Mouse (Mus musculus): Measurements from ENCODE around the gene Kcnab1. TPM values are rescaled to one million over a fixed set of nuclear protein-coding genes. Genes with fewer than 3 reads are reported as not detected.

Kcnab1 gene
- polyA plus RNA-seq (2015; fragmentation: Nextera tagmentation; extraction: Ambion mirVana): 0.18 and 0.25 TPM in 2 replicates

DNA sequence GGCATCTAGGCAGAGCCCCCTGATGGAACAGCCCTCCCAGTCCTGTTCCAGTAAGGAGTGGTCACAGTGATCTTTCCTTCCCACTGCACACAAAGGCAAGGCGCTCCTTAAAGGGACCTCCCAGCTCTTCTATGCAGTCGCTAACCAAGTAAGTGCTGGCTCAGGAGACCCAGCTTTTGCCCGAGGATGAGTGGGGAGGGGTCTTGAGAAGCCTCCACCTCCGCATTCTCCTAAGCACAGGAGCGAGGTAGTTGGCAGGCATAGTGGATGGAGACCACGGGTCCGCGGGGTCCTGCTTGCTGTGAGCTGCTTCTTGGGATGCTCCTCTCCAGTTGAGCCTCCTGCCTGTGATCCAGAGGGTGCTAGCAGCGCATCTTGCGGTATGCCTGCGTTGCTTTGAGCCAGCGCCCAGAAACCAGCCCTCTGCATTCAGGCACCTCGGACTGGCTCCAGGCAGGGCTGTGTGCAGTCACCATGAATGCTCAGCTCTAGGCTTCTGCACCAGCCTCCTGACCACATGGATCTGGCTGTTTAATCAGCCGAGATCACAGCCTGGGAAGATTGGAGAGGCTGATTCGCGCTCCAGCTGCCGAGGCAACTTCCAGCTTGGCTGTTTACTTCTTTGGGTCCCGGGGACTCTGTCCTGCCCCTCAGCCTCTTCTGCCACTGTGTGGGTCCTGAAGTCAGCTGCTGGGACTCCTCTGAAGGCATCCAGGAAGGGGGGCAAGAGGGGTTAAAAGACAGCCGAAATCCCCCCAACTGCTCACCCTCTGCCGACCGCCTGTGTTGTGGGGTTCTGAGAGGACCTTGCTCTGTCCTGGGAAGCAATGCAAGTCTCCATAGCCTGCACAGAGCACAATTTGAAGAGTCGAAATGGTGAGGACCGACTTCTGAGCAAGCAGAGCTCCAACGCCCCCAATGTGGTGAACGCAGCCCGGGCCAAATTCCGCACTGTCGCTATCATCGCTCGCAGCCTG is at the start of gene Kcnab1:
Gene Kcnab1 (plus strand): TSS at position 440 of the 977 bp plus-strand sequence.
- DNase-seq (no peak), ATAC-seq (no peak)
- Histone ChIP-seq H3K4me3 (ENCODE audit: low read depth, low read length) (no peak within 1 kb of the TSS), H3K27ac (ENCODE audit: low read depth) (no peak within 1 kb of the TSS), H3K36me3 (replicated peaks; ENCODE audit: insufficient read depth, low read length) (no peaks in the 10 kb centered on the region), H3K9ac (replicated peaks) (no peak within 1 kb of the TSS), H3K4me2 (ENCODE audit: low read depth, low read length) (peak within 1 kb of the TSS; percentile 40), H3K27me3 (ENCODE audit: insufficient read depth, low read length) (no peaks in the 10 kb centered on the region; the same call in 1 of the 2 replicates), H3K9me3 (ENCODE audit: low read length) (no peaks in the 10 kb centered on the region), H3K4me1 (ENCODE audit: insufficient read depth) (no peaks in the 10 kb centered on the region)
- TF ChIP-seq EP300 (IDR thresholded peaks at IDR 0.05; ENCODE audit: low read depth): no peak
- no peak for TF ChIP-seq CTCF (IDR thresholded peaks at IDR 0.05; ENCODE audit: low read depth)
- WGBS (ENCODE audit: insufficient replicate concordance): 3% methylated on average over 30 of the region's 30 CpGs

DNA sequence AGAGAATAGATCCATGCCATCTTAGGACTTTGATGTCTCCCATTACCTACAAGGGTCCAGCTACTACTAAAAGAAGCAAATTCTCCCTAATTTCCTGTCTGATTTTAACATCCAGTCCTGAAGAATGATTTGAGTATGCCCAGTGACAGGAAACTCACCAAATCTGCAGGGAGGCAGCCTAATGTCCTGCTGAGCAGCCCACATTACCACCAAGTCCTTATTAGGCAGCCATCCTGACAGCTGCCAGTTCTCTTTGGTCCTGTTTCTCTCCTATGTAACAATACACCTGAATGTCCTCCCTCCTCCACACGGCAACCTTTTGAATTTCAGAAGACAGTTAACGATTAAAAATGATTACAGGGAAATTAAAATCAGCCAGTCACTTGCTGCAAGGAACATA is 20.9 kb upstream of the Kcnab1 start:
- 59% methylated on average over 2 of the region's 2 CpGs for WGBS (ENCODE audit: insufficient replicate concordance)
- Histone ChIP-seq H3K36me3 (replicated peaks; ENCODE audit: insufficient read depth, low read length) (no peaks in the 10 kb centered on the region), H3K27me3 (ENCODE audit: insufficient read depth, low read length) (no peaks in the 10 kb centered on the region), H3K9ac (replicated peaks) (no peak overlapping the region), H3K27ac (ENCODE audit: low read depth) (no peak overlapping the region), H3K4me2 (ENCODE audit: low read depth, low read length) (no peak overlapping the region), H3K9me3 (ENCODE audit: low read length) (no peaks in the 10 kb centered on the region), H3K4me3 (ENCODE audit: low read depth, low read length) (no peak overlapping the region), H3K4me1 (ENCODE audit: insufficient read depth) (no peaks in the 10 kb centered on the region)
- TF ChIP-seq CTCF (IDR thresholded peaks at IDR 0.05; ENCODE audit: low read depth): no peak
- TF ChIP-seq EP300 (IDR thresholded peaks at IDR 0.05; ENCODE audit: low read depth): no peak
- ATAC-seq: no peak
- DNase-seq: no peak

DNA sequence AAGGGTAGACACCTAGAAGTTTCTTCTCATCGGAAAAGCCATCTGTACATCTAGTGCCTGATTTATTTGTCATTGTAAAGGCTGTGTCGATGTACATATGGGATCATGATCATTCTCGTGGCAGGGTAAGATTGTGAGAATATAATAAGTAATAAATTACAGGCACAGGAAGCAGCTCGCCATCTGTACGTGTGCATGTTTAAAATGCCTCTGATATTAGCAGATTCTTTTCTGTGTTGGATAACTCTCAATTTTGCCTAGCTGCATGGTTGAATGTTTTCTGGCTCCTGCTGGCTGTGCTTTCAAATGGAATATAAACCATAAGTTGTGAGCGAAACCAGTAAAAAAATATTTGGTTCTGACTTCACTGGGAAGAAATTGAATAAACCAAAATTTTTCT is 5.1 kb upstream of the Kcnab1 start:
- Histone ChIP-seq H3K4me3 (ENCODE audit: low read depth, low read length) (no peak overlapping the region), H3K4me2 (ENCODE audit: low read depth, low read length) (no peak overlapping the region), H3K9me3 (ENCODE audit: low read length) (no peaks in the 10 kb centered on the region), H3K4me1 (ENCODE audit: insufficient read depth) (no peaks in the 10 kb centered on the region), H3K27me3 (ENCODE audit: insufficient read depth, low read length) (no peaks in the 10 kb centered on the region; the same call in 1 of the 2 replicates), H3K9ac (replicated peaks) (no peak overlapping the region), H3K27ac (ENCODE audit: low read depth) (no peak overlapping the region), H3K36me3 (replicated peaks; ENCODE audit: insufficient read depth, low read length) (no peaks in the 10 kb centered on the region)
- ATAC-seq (no peak), DNase-seq (no peak)
- 60% methylated on average over 6 of the region's 6 CpGs for WGBS (ENCODE audit: insufficient replicate concordance)
- TF ChIP-seq CTCF (IDR thresholded peaks at IDR 0.05; ENCODE audit: low read depth): no peak

- Histone ChIP-seq H3K36me3 (replicated peaks; ENCODE audit: insufficient read depth, low read length) (no peaks in the 10 kb centered on the region), H3K27ac (ENCODE audit: low read depth) (no peak overlapping the region), H3K27me3 (ENCODE audit: insufficient read depth, low read length) (no peaks in the 10 kb centered on the region; the same call in 1 of the 2 replicates), H3K4me3 (ENCODE audit: low read depth, low read length) (no peak overlapping the region), H3K4me2 (ENCODE audit: low read depth, low read length) (no peak overlapping the region), H3K9me3 (ENCODE audit: low read length) (no peaks in the 10 kb centered on the region), H3K9ac (replicated peaks) (no peak overlapping the region), H3K4me1 (ENCODE audit: insufficient read depth) (no peaks in the 10 kb centered on the region)
- no peak for DNase-seq
- WGBS (ENCODE audit: insufficient replicate concordance): 61% methylated on average over 9 of the region's 9 CpGs
- no peak for ATAC-seq
- TF ChIP-seq CTCF (IDR thresholded peaks at IDR 0.05; ENCODE audit: low read depth) (no peak), EP300 (IDR thresholded peaks at IDR 0.05; ENCODE audit: low read depth) (no peak)
Observed at GRCm38 (mm10) chr3:65110190-65110589, 1.0 kb downstream of the Kcnab1 start.

GRCm38 (mm10) chr3:65111176-65111575 is 2.0 kb downstream of the Kcnab1 start:
- TF ChIP-seq CTCF (IDR thresholded peaks at IDR 0.05; ENCODE audit: low read depth) (no peak), EP300 (IDR thresholded peaks at IDR 0.05; ENCODE audit: low read depth) (no peak)
- Histone ChIP-seq H3K36me3 (replicated peaks; ENCODE audit: insufficient read depth, low read length) (no peaks in the 10 kb centered on the region), H3K9me3 (ENCODE audit: low read length) (no peaks in the 10 kb centered on the region), H3K4me3 (ENCODE audit: low read depth, low read length) (no peak overlapping the region), H3K9ac (replicated peaks) (no peak overlapping the region), H3K4me1 (ENCODE audit: insufficient read depth) (no peaks in the 10 kb centered on the region), H3K4me2 (ENCODE audit: low read depth, low read length) (no peak overlapping the region), H3K27me3 (ENCODE audit: insufficient read depth, low read length) (no peaks in the 10 kb centered on the region; the same call in 1 of the 2 replicates), H3K27ac (ENCODE audit: low read depth) (no peak overlapping the region)
- DNase-seq (no peak), ATAC-seq (no peak)
- 69% methylated on average over 2 of the region's 2 CpGs for WGBS (ENCODE audit: insufficient replicate concordance)

DNA sequence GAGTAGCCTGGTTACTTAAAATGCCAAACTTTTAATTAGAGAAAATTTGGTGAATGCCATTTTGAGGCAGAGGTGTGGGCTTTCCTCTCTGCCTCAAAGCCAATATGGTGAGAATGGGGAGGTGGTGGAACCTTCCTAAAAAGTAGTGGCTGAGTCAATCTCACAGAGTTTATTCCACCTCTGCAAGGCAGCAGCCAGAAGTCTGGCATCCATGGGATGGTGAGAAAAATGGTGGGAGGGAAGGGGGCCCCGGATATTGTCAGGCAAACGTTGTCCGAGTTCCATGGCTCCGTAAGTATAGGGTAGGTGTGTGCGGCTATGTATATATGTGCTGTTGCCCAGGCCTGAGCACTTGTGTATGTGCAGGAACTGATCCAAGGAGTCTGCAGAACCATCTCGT is 6.0 kb downstream of the Kcnab1 start:
- ATAC-seq (no peak), DNase-seq (no peak)
- no peaks in the 10 kb centered on the region for H3K27me3 ChIP-seq (ENCODE audit: insufficient read depth, low read length)
- no peak overlapping the region for H3K4me3 ChIP-seq (ENCODE audit: low read depth, low read length)
- H3K4me1 ChIP-seq (ENCODE audit: insufficient read depth): no peaks in the 10 kb centered on the region
- no peak overlapping the region for H3K9ac ChIP-seq (replicated peaks)
- no peak overlapping the region for H3K4me2 ChIP-seq (ENCODE audit: low read depth, low read length)
- 82% methylated on average over 6 of the region's 6 CpGs for WGBS (ENCODE audit: insufficient replicate concordance)
- no peaks in the 10 kb centered on the region for H3K36me3 ChIP-seq (replicated peaks; ENCODE audit: insufficient read depth, low read length)
- TF ChIP-seq CTCF (IDR thresholded peaks at IDR 0.05; ENCODE audit: low read depth) (no peak), EP300 (IDR thresholded peaks at IDR 0.05; ENCODE audit: low read depth) (no peak)
- H3K27ac ChIP-seq (ENCODE audit: low read depth): no peak overlapping the region
- H3K9me3 ChIP-seq (ENCODE audit: low read length): no peaks in the 10 kb centered on the region

Data from liver, postnatal 0 days (tissue).